Mouse (Mus musculus) kidney, adult 2 months (tissue): Measurements from ENCODE around the gene Dnajb7. TPM values are rescaled to one million over a fixed set of nuclear protein-coding genes. Genes with fewer than 3 reads are reported as not detected.
"Not testable (repeated sequence)": the region's sequence is repeated elsewhere in the genome, so short reads cannot be mapped to it uniquely, and the experiment has no call there.

Experiments
- DNase-seq: peaks from one replicate; pipeline ENCODE4 v3.0.0; 2021
- H3K27ac ChIP-seq: fragments of 200-500 bp; 2 replicates; pipeline ENCODE4 v1.5.1; 2012; ENCODE audit warnings: low read depth, low read length, control low read depth, inconsistent platforms; ENCODE audit not compliant: insufficient read depth
- H3K27me3 ChIP-seq: fragments of 200-500 bp; replicated peaks from 2 replicates; pipeline ENCODE4 v1.6.1; 2012; ENCODE audit warnings: mild to moderate bottlenecking, moderate library complexity, low read length, inconsistent platforms; ENCODE audit not compliant: control insufficient read depth, insufficient read depth
- H3K36me3 ChIP-seq: fragments of 200-500 bp; 2 replicates; pipeline ENCODE4 v1.6.1; 2012; ENCODE audit warnings: mild to moderate bottlenecking, moderate library complexity, low read length, inconsistent platforms; ENCODE audit not compliant: control insufficient read depth, insufficient read depth
- H3K4me1 ChIP-seq: fragments of 200-500 bp; 2 replicates; pipeline ENCODE4 v1.6.1; 2011; ENCODE audit warnings: low read length; ENCODE audit not compliant: control insufficient read depth, insufficient read depth
- H3K4me3 ChIP-seq: fragments of 200-500 bp; 2 replicates; pipeline ENCODE4 v1.5.1; 2011; ENCODE audit warnings: mild to moderate bottlenecking, low read depth, low read length, control low read depth; ENCODE audit not compliant: insufficient read depth
- CTCF ChIP-seq: fragments of 200-500 bp; conservative IDR thresholded peaks from 2 replicates; pipeline ENCODE4 v1.5.1; 2011; ENCODE audit warnings: low read depth, mild to moderate bottlenecking, control low read depth, low read length, moderate library complexity, mixed read lengths; ENCODE audit not compliant: insufficient read depth, insufficient read length
- POLR2A ChIP-seq: fragments of 200-500 bp; IDR thresholded peaks from one replicate; pipeline ENCODE4 v1.6.1; 2011; ENCODE audit warnings: low read depth, low read length, control low read depth
- WGBS: fragments of 180-500 bp; shearing (Covaris S2); methylation state at CpG from one replicate; pipeline ENCODE4 v1.1.7; 2018; 5-methylcytosine and 5-hydroxymethylcytosine counted together
- polyA plus RNA-seq: library from polyadenylated mRNA; depleted of rRNA; stranded (reverse); fragments of >200 nt; gene quantifications from 2 replicates; pipeline ENCODE4 v1.2.3, GENCODE M21; 2012

The Dnajb7 gene
- polyA plus RNA-seq, 1 experiment: 0.06 TPM

GRCm38 (mm10) chr15:81422156-81422681, 14.1 kb upstream of the Dnajb7 start:
- Histone ChIP-seq H3K4me3 (no peak overlapping the region), H3K27ac (peak overlapping the region; percentile 96), H3K4me1 (peaks cover 13% of the 10 kb centered on the region), H3K27me3 (no peaks in the 10 kb centered on the region), H3K36me3 (no peaks in the 10 kb centered on the region)
- TF ChIP-seq CTCF (no peak), POLR2A (no peak)
- WGBS: 24% methylated on average over 7 of the region's 7 CpGs
- DNase-seq: peak; percentile 74

DNA sequence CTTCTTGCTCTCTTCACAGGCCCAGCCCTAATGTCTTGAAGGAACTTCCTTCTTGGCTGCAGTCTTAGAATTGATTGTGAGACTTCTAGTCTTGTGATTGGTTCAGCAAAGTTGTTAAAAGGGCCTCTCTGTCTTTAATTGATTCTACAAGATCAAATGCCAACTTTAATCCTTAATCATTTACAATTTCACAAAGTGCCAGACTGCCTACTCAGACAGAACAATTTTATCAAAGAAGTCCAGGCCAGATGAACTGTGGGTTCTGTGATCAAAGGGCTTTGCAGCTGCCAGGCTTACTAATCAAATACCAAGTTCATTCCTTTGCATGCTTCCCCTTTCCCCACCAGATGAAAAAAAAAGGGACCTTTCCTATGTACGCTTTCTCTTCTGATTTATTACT, 13.4 kb upstream of the Dnajb7 start:
- Histone ChIP-seq H3K27me3 (no peaks in the 10 kb centered on the region), H3K36me3 (no peaks in the 10 kb centered on the region), H3K4me3 (no peak overlapping the region), H3K27ac (peak overlapping the region; percentile 96; the same call in 1 of the 2 replicates), H3K4me1 (peaks cover 13% of the 10 kb centered on the region)
- DNase-seq: peak; percentile 82
- TF ChIP-seq CTCF: no peak
- TF ChIP-seq POLR2A: no peak
- 19% methylated on average over 1 of the region's 1 CpGs for WGBS

DNA sequence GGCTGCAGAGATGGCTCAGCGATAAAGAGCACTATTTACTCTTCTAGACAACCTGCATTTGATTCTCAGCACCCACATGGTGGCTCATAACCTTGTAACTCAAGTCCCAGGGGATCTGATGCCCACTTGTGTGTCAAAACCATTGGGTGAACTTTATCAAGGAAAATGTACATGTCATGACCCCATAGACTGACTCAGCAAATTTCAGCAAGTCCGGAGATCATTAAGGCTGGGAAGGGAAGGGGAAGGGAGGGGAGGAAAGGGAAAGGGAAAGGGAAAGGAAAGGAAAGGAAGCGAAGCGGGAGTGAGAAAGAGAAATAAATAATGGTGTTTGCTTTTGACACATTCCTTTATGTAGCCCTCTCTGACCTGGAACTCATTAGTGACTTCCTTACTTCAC, 10.0 kb upstream of the Dnajb7 start:
- peaks cover 13% of the 10 kb centered on the region for H3K4me1 ChIP-seq
- no peak overlapping the region for H3K4me3 ChIP-seq
- WGBS: 77% methylated on average over 4 of the region's 4 CpGs
- H3K36me3 ChIP-seq: no peaks in the 10 kb centered on the region
- no peak for DNase-seq
- H3K27ac ChIP-seq: no peak overlapping the region
- TF ChIP-seq CTCF: no peak
- TF ChIP-seq POLR2A: no peak
- no peaks in the 10 kb centered on the region for H3K27me3 ChIP-seq

GRCm38 (mm10) chr15:81416763-81417310, 8.7 kb upstream of the Dnajb7 start:
- not testable (repeated sequence) for H3K4me1 ChIP-seq, H3K27ac ChIP-seq, H3K27me3 ChIP-seq, H3K4me3 ChIP-seq, H3K36me3 ChIP-seq
- DNase-seq: peak; percentile 86
- WGBS: 8% methylated on average over 22 of the region's 22 CpGs

GRCm38 (mm10) chr15:81405008-81405407, 3.1 kb downstream of the Dnajb7 start:
- WGBS: 70% methylated on average over 3 of the region's 3 CpGs
- Histone ChIP-seq H3K36me3 (no peaks in the 10 kb centered on the region), H3K4me1 (no peaks in the 10 kb centered on the region; the same call in 1 of the 2 replicates), H3K27me3 (no peaks in the 10 kb centered on the region), H3K27ac (no peak overlapping the region), H3K4me3 (no peak overlapping the region)
- no peak for TF ChIP-seq CTCF
- TF ChIP-seq POLR2A: no peak
- DNase-seq: no peak

DNA sequence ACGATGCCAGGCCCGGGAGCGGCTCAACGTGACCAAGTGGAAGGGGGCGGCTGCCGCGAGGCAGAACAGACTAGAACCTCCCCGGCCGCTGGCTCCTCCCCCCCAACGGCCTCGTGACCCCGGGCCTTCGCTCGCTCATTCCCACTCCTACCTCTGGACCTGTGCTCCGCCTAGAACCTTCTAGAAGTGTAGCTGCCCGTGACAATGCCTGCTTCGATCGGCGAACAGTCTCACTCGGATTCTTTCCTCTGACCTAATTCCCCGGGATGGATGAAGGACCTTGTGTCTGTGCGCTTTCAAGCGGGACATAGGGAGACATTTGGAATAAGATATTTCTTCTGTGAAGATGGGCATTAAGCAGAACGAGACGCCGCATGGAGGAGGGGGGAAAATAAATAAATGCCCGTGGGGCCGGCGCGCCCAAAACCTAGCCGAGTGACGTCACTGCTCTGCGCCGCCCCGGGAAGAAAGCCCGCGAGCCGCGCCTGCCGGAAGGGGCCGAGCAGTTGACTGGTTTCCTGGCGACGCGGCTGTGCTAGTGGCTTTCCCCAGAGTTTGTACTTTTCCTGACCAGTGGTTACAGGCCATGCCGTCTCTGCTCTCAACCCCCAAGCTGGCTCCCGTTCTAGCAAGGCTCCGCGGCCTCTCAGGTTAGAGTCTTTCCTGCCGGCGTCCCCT, 8.3 kb downstream of the Dnajb7 start, which contains the start of the genes St13 and Xpnpep3:
Gene St13 (minus strand): TSS at position 440 of the 678 bp plus-strand sequence.
Gene Xpnpep3 (plus strand): TSS at position 501 of the 678 bp plus-strand sequence.
- DNase-seq: peak; percentile 98
- under 1% methylated on average over 50 of the region's 50 CpGs for WGBS
- Histone ChIP-seq H3K27me3 (no peaks in the 10 kb centered on the region), H3K36me3 (no peaks in the 10 kb centered on the region), H3K4me1 (no peaks in the 10 kb centered on the region; the same call in 1 of the 2 replicates), H3K4me3 (peak within 1 kb of the TSS; percentile 97), H3K27ac (peak within 1 kb of the TSS; percentile 97)
- TF ChIP-seq POLR2A (peak; percentile 43), CTCF (no peak)

DNA sequence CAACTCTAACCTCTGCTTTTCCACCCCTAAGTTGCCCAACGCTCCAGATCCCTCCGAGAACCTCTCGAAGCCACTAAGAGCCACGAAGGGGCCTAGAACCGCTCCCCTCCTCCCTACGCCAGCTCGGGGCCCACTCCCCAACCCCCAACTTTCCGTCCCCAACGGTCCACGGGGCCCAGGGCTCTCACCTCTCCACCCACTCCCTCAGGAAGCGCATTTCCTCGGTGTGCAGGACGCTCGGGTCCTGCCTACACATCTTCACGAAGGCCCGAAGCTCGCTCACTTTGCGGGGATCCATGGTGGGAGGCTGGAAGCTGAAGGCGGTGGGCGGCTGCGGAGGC, 8.8 kb downstream of the Dnajb7 start:
- no peaks in the 10 kb centered on the region for H3K27me3 ChIP-seq
- TF ChIP-seq CTCF: no peak
- no peak for TF ChIP-seq POLR2A
- peak overlapping the region; percentile 91 for H3K27ac ChIP-seq
- peak overlapping the region; percentile 97 for H3K4me3 ChIP-seq
- under 1% methylated on average over 21 of the region's 21 CpGs for WGBS
- DNase-seq: no peak
- no peaks in the 10 kb centered on the region for H3K36me3 ChIP-seq
- no peaks in the 10 kb centered on the region; the same call in 1 of the 2 replicates for H3K4me1 ChIP-seq

DNA sequence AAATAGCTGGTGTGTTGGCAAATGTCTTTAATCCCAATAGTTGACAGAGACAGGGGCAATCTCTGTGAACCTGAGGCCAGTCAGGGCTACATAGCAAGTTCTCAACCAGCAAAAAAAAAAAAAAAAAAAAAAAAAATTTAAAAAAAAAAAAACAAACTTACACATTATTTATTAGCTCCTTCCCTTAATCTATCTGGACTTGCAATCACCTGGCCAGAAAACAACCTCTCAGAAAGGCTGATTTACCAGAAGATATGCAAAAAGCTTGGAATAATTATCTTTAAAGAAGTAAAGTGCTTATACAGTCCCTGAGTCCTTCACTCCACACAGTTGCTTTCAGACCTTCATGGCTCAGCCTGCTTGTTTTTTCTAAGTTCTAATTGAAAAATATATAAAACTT, 9.9 kb downstream of the Dnajb7 start:
- no peak for TF ChIP-seq POLR2A
- no peak for TF ChIP-seq CTCF
- no peak for DNase-seq
- no peaks in the 10 kb centered on the region for H3K36me3 ChIP-seq
- H3K27me3 ChIP-seq: no peaks in the 10 kb centered on the region
- H3K4me3 ChIP-seq: no peak overlapping the region
- H3K27ac ChIP-seq: no peak overlapping the region
- peaks cover 6% of the 10 kb centered on the region; the same call in 1 of the 2 replicates for H3K4me1 ChIP-seq
